Comparison of ENCODE assay signal across 8 mouse cellular contexts in the genomic region with DNA sequence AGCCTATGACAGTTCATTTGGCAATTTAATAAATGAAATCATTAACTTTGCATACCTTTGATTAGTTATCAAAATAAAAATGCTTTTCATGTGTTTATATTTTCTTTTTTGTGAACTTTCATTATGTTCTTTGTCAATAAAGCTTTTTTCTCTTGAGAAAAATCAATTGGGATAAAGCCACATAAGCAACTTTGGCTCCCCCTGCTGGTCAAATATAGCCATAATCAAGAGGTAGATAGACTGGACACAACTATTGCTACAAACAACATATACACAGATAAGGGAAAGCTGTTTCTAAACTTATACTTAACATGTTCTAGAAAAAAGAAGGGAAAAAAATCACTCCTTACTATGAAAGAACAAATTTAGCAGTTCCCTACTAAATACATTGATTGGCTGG. TPM values are rescaled to one million over a fixed set of nuclear protein-coding genes. Genes with fewer than 3 reads are reported as not detected.
DNase-seq lines count a peak whose midpoint lies in the region; ATAC-seq and TF ChIP-seq lines count a peak whose summit lies in the region.

No protein-coding gene starts in this region.

- H3K9ac ChIP-seq in embryonic facial prominence, embryonic 11.5 days (replicated peaks; ENCODE audit: low read length), result no peak overlapping the region

- ATAC-seq in embryonic facial prominence, embryonic 11.5 days (replicated peaks; ENCODE audit: insufficient number of reproducible peaks, low FRiP score, low TSS enrichment, low read depth), result no peak

- TF ChIP-seq CTCF in E14TG2a.4 (conservative IDR thresholded peaks at IDR 0.05; ENCODE audit: low read length), result peak; percentile 84
- TF ChIP-seq CTCF in left cerebral cortex, adult 2 months (IDR thresholded peaks at IDR 0.05), result peak; percentile 83

- peaks cover 45% of the 10 kb centered on the region for H3K36me3 ChIP-seq in E14TG2a.4 (ENCODE audit: insufficient read depth, low read length)
- H3K36me3 ChIP-seq in embryonic facial prominence, embryonic 11.5 days (replicated peaks; ENCODE audit: control insufficient read depth, insufficient read depth, low read depth, low read length), result no peaks in the 10 kb centered on the region
- H3K36me3 ChIP-seq in forebrain, embryonic 10.5 days (replicated peaks), result peaks cover 62% of the 10 kb centered on the region

- no peaks in the 10 kb centered on the region for H3K27me3 ChIP-seq in E14TG2a.4 (ENCODE audit: insufficient read depth, low read length)
- no peaks in the 10 kb centered on the region for H3K27me3 ChIP-seq in embryonic facial prominence, embryonic 11.5 days (ENCODE audit: control insufficient read depth, insufficient read depth, low read length)
- no peaks in the 10 kb centered on the region for H3K27me3 ChIP-seq in forebrain, embryonic 10.5 days (ENCODE audit: poor library complexity, severe bottlenecking)

- no peaks in the 10 kb centered on the region for H3K9me3 ChIP-seq in E14TG2a.4 (ENCODE audit: low read length)
- H3K9me3 ChIP-seq in embryonic facial prominence, embryonic 11.5 days (replicated peaks; ENCODE audit: control insufficient read depth, low read length), result no peaks in the 10 kb centered on the region
- H3K9me3 ChIP-seq in forebrain, embryonic 10.5 days, result no peaks in the 10 kb centered on the region

- no peak overlapping the region for H3K4me3 ChIP-seq in E14TG2a.4 (replicated peaks; ENCODE audit: low read length)
- H3K4me3 ChIP-seq in embryonic facial prominence, embryonic 11.5 days (ENCODE audit: low read depth, low read length), result no peak overlapping the region
- H3K4me3 ChIP-seq in left cerebral cortex, adult 2 months, result no peak overlapping the region
- no peak overlapping the region for H3K4me3 ChIP-seq in forebrain, embryonic 10.5 days

- H3K4me2 ChIP-seq in embryonic facial prominence, embryonic 11.5 days (ENCODE audit: low read depth, low read length), result no peak overlapping the region

- DNase-seq in left cerebral cortex, adult 11 months (ENCODE audit: low spot score), result peak; percentile 58
- DNase-seq in left cerebral cortex, adult 8-10 months (ENCODE audit: low spot score in 2 of 2), result no peak
- peak; percentile 82 for DNase-seq in adrenal gland, postnatal 14 days
- DNase-seq in embryonic facial prominence, embryonic 11.5 days (ENCODE audit: low spot score), result peak; percentile 86
- peak; percentile 20 to 27 for DNase-seq in left cerebral cortex, adult 2 months (ENCODE audit: extremely low spot score in 1 of 2, low spot score in 2 of 2)
- peak; percentile 93 for DNase-seq in retina, embryonic 14.5 days (ENCODE audit: low spot score)
- DNase-seq in forebrain, embryonic 10.5 days (ENCODE audit: extremely low spot score, low spot score), result no peak

- intact Hi-C loops in left cerebral cortex, adult 2 months (cut with DNase I), result loop anchor here (2.0 kb wide), 1 partner anchor 145 kb away; no protein-coding TSS in a partner anchor

- peaks cover 10% of the 10 kb centered on the region; the same call in 1 of the 2 replicates for H3K4me1 ChIP-seq in E14TG2a.4 (replicated peaks; ENCODE audit: low read depth, low read length)
- no peaks in the 10 kb centered on the region for H3K4me1 ChIP-seq in embryonic facial prominence, embryonic 11.5 days (ENCODE audit: control insufficient read depth, insufficient read depth, low read length)
- H3K4me1 ChIP-seq in forebrain, embryonic 10.5 days, result peaks cover under 1% of the 10 kb centered on the region; the same call in 1 of the 2 replicates

- no peak overlapping the region for H3K27ac ChIP-seq in embryonic facial prominence, embryonic 11.5 days (replicated peaks; ENCODE audit: low read depth, low read length)
- no peak overlapping the region for H3K27ac ChIP-seq in left cerebral cortex, adult 2 months
- no peak overlapping the region for H3K27ac ChIP-seq in forebrain, embryonic 10.5 days

RNA-seq across cellular contexts. Expression of gene Kansl1, which starts 7.1 kb away (rescaled TPM):
- total RNA-seq in left cerebral cortex, adult 8-10 months (2022), result 10 to 100 TPM; 68.9 to 80.7 (median 76.1) TPM
- total RNA-seq in adrenal gland, postnatal 14 days (2021), result 49.7 and 53.7 TPM in 2 replicates
- polyA plus RNA-seq in embryonic facial prominence, embryonic 11.5 days (2014; fragmentation: Nextera tagmentation; extraction: Ambion mirVana), result 33.2 and 33.3 TPM in 2 replicates
- total RNA-seq in left cerebral cortex, adult 2 months (2021), result 10 to 100 TPM; 78.6 to 80.0 TPM
- polyA plus RNA-seq in forebrain, embryonic 10.5 days (2016; fragmentation: Nextera tagmentation; extraction: Ambion mirVana), result 24.5 and 25.9 TPM in 2 replicates

Comparison
In these comparisons a context has a peak if more than half of its experiments do, and no peak if none do; other contexts are left out.
1. DNase-seq: peak in left cerebral cortex, adult 11 months (single experiment), adrenal gland, postnatal 14 days (single experiment), embryonic facial prominence, embryonic 11.5 days (single experiment), left cerebral cortex, adult 2 months (2 of 2) and retina, embryonic 14.5 days (single experiment); none in left cerebral cortex, adult 8-10 months (0 of 2) and forebrain, embryonic 10.5 days (single experiment).